Mouse (Mus musculus): ENCODE measurements at regions not wholly inside any gene's neighbourhood (a gene's known extent, or its start where the extent isn't known, plus 50 kb on each side); places are given as distances from the start of the nearest gene placed in this dataset.

GRCm38 (mm10) chr6:147356570-147356969 is 92.6 kb upstream of the Pthlh start:
- H3K4me2 ChIP-seq = no peak overlapping the region
- H3K36me3 ChIP-seq = no peaks in the 10 kb centered on the region
- no peak overlapping the region for H3K4me3 ChIP-seq
- H3K27me3 ChIP-seq = no peaks in the 10 kb centered on the region
- H3K27ac ChIP-seq (replicated peaks) = no peak overlapping the region
- ATAC-seq (ENCODE audit: low FRiP score, low read depth) = no peak
- no peaks in the 10 kb centered on the region for H3K9me3 ChIP-seq
- H3K4me1 ChIP-seq (replicated peaks) = no peaks in the 10 kb centered on the region
- H3K9ac ChIP-seq = no peak overlapping the region
- 93% methylated on average over 5 of the region's 5 CpGs for WGBS

DNA sequence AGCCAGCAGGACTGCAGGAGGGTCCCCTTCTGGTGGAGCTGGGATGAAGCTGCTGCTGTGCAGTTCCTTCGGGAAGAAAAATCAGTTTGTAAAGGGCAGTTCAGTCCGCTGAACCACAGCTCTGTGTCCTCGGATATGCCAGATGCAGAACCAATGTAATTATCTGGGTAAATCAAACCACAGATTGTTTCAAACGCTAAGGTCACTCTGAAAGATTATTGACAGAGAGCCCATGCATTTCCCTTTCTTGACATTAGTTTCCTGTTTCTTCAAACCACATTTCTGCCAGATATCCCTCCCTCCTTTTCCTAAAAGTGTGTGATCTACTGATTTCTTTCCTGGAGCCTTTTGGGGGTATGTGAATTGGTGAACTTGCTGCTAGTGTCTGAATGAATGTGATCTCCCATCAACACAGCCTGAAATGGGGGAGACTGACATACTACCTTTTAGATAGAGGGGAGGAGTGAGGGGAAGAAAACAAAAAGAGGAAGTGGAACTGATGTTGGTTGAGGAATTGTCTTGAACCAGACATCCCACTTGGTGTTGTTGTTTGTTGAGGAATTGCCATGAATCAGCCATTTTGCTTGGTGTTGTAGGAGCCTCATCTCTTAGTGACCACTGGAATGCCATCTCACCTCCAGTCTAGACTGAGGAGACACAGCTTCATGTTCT is 85.7 kb upstream of the Pthlh start:
- no peaks in the 10 kb centered on the region for H3K36me3 ChIP-seq
- no peak overlapping the region for H3K9ac ChIP-seq
- WGBS = 78% methylated on average over 4 of the region's 4 CpGs
- no peaks in the 10 kb centered on the region for H3K27me3 ChIP-seq
- no peaks in the 10 kb centered on the region for H3K4me1 ChIP-seq (replicated peaks)
- no peak for ATAC-seq (ENCODE audit: low FRiP score, low read depth)
- H3K4me3 ChIP-seq = no peak overlapping the region
- no peak overlapping the region for H3K27ac ChIP-seq (replicated peaks)
- H3K4me2 ChIP-seq = no peak overlapping the region
- no peaks in the 10 kb centered on the region for H3K9me3 ChIP-seq

GRCm38 (mm10) chr6:147348621-147349020 is 84.6 kb upstream of the Pthlh start:
- Histone ChIP-seq H3K4me2 (no peak overlapping the region), H3K4me3 (no peak overlapping the region), H3K9ac (no peak overlapping the region), H3K9me3 (no peaks in the 10 kb centered on the region), H3K4me1 (replicated peaks) (no peaks in the 10 kb centered on the region), H3K36me3 (no peaks in the 10 kb centered on the region), H3K27ac (replicated peaks) (no peak overlapping the region), H3K27me3 (no peaks in the 10 kb centered on the region)
- no peak for ATAC-seq (ENCODE audit: low FRiP score, low read depth)
- WGBS = 72% methylated on average over 3 of the region's 3 CpGs

DNA sequence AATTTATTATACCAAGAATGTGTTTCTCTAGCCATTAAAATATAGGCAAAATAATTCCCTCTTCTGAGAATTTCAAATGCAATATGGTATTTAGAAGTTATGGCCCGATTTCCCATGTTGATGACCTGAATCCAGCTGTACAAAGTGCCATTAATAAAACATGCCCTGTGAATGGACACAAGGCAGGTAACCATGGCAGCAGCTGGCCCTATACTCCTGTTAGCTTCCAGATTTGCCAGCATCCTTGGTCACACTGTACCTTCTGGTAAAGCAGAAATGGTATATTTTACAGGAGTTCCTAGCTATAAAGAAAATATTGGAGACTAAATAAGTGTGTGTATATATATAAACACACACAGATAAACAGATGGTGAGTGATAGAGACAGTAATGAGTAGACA is 77.1 kb upstream of the Pthlh start:
- ATAC-seq (ENCODE audit: low FRiP score, low read depth) = no peak
- no peak overlapping the region for H3K4me2 ChIP-seq
- WGBS = 63% methylated on average over 1 of the region's 1 CpGs
- H3K9ac ChIP-seq = no peak overlapping the region
- no peaks in the 10 kb centered on the region for H3K27me3 ChIP-seq
- no peaks in the 10 kb centered on the region for H3K36me3 ChIP-seq
- no peak overlapping the region for H3K4me3 ChIP-seq
- H3K9me3 ChIP-seq = no peaks in the 10 kb centered on the region
- no peak overlapping the region for H3K27ac ChIP-seq (replicated peaks)
- H3K4me1 ChIP-seq (replicated peaks) = no peaks in the 10 kb centered on the region

- Histone ChIP-seq H3K27me3 (no peaks in the 10 kb centered on the region), H3K9ac (no peak overlapping the region), H3K4me3 (no peak overlapping the region), H3K4me1 (replicated peaks) (no peaks in the 10 kb centered on the region), H3K36me3 (no peaks in the 10 kb centered on the region), H3K9me3 (no peaks in the 10 kb centered on the region), H3K4me2 (no peak overlapping the region), H3K27ac (replicated peaks) (no peak overlapping the region)
- 80% methylated on average over 7 of the region's 7 CpGs for WGBS
- no peak for ATAC-seq (ENCODE audit: low FRiP score, low read depth)
Observed at GRCm38 (mm10) chr6:147332976-147333375, 69.0 kb upstream of the Pthlh start.

- Histone ChIP-seq H3K4me3 (no peak overlapping the region), H3K4me2 (no peak overlapping the region), H3K4me1 (replicated peaks) (no peaks in the 10 kb centered on the region), H3K9me3 (no peaks in the 10 kb centered on the region), H3K36me3 (no peaks in the 10 kb centered on the region), H3K27ac (replicated peaks) (no peak overlapping the region), H3K27me3 (no peaks in the 10 kb centered on the region), H3K9ac (no peak overlapping the region)
- WGBS = 87% methylated on average over 5 of the region's 5 CpGs
- no peak for ATAC-seq (ENCODE audit: low FRiP score, low read depth)
Observed at GRCm38 (mm10) chr6:147329201-147329600, 65.2 kb upstream of the Pthlh start.

- Histone ChIP-seq H3K4me3 (no peak overlapping the region), H3K9me3 (no peaks in the 10 kb centered on the region), H3K27me3 (no peaks in the 10 kb centered on the region), H3K4me2 (no peak overlapping the region), H3K9ac (no peak overlapping the region), H3K27ac (replicated peaks) (no peak overlapping the region), H3K36me3 (no peaks in the 10 kb centered on the region), H3K4me1 (replicated peaks) (no peaks in the 10 kb centered on the region)
- ATAC-seq (ENCODE audit: low FRiP score, low read depth) = no peak
- WGBS = 95% methylated on average over 2 of the region's 2 CpGs
Observed at GRCm38 (mm10) chr6:147324336-147324735, 60.4 kb upstream of the Pthlh start.

GRCm38 (mm10) chr6:147318106-147318505 is 54.1 kb upstream of the Pthlh start:
- WGBS = 96% methylated on average over 2 of the region's 2 CpGs
- Histone ChIP-seq H3K4me3 (no peak overlapping the region), H3K36me3 (no peaks in the 10 kb centered on the region), H3K27ac (replicated peaks) (no peak overlapping the region), H3K9me3 (no peaks in the 10 kb centered on the region), H3K4me1 (replicated peaks) (no peaks in the 10 kb centered on the region), H3K27me3 (no peaks in the 10 kb centered on the region), H3K4me2 (no peak overlapping the region), H3K9ac (no peak overlapping the region)
- ATAC-seq (ENCODE audit: low FRiP score, low read depth) = no peak

GRCm38 (mm10) chr6:147316702-147317468 is 52.9 kb upstream of the Pthlh start:
- no peak overlapping the region for H3K4me2 ChIP-seq
- no peaks in the 10 kb centered on the region for H3K4me1 ChIP-seq (replicated peaks)
- 84% methylated on average over 11 of the region's 11 CpGs for WGBS
- H3K27ac ChIP-seq (replicated peaks) = no peak overlapping the region
- H3K9ac ChIP-seq = no peak overlapping the region
- ATAC-seq (ENCODE audit: low FRiP score, low read depth) = no peak
- no peak overlapping the region for H3K4me3 ChIP-seq
- no peaks in the 10 kb centered on the region for H3K9me3 ChIP-seq
- H3K27me3 ChIP-seq = no peaks in the 10 kb centered on the region
- H3K36me3 ChIP-seq = no peaks in the 10 kb centered on the region

DNA sequence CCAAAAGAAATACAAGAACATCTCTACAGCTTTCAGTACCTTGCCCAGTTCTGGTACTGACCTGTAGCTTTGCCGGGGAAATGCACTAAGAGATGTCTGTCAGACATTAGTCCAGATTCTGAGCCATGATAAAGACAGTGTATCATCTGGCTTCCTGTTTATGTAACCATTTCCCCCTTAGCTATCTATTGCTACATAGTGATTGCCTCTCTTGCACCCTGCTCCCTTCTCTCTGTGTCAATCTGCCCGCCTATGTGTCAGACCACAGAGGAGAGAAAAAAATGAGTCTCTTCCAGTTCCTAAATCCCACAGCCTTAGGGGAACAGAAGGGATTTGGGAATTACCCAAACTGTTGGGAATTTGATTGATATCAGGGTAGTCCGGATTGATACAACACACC is 52.2 kb upstream of the Pthlh start:
- Histone ChIP-seq H3K4me1 (replicated peaks) (no peaks in the 10 kb centered on the region), H3K9ac (no peak overlapping the region), H3K27me3 (no peaks in the 10 kb centered on the region), H3K9me3 (no peaks in the 10 kb centered on the region), H3K4me2 (no peak overlapping the region), H3K27ac (replicated peaks) (no peak overlapping the region), H3K36me3 (no peaks in the 10 kb centered on the region), H3K4me3 (no peak overlapping the region)
- ATAC-seq (ENCODE audit: low FRiP score, low read depth) = no peak
- WGBS = 70% methylated on average over 3 of the region's 3 CpGs

GRCm38 (mm10) chr6:147315207-147315606 is 51.2 kb upstream of the Pthlh start:
- Histone ChIP-seq H3K4me1 (replicated peaks) (no peaks in the 10 kb centered on the region), H3K9me3 (no peaks in the 10 kb centered on the region), H3K27ac (replicated peaks) (no peak overlapping the region), H3K36me3 (no peaks in the 10 kb centered on the region), H3K4me2 (no peak overlapping the region), H3K4me3 (no peak overlapping the region), H3K27me3 (no peaks in the 10 kb centered on the region), H3K9ac (no peak overlapping the region)
- WGBS = 92% methylated on average over 5 of the region's 5 CpGs
- ATAC-seq (ENCODE audit: low FRiP score, low read depth) = no peak

Measured in hindbrain, embryonic 15.5 days (tissue).